Mouse (Mus musculus): ENCODE results near the gene Mrm3. TPM values are rescaled to one million over a fixed set of nuclear protein-coding genes. Genes with fewer than 3 reads are reported as not detected.

Gene Mrm3
- polyA plus RNA-seq, 1 experiment from 2014 or later: 24.7 TPM

DNA sequence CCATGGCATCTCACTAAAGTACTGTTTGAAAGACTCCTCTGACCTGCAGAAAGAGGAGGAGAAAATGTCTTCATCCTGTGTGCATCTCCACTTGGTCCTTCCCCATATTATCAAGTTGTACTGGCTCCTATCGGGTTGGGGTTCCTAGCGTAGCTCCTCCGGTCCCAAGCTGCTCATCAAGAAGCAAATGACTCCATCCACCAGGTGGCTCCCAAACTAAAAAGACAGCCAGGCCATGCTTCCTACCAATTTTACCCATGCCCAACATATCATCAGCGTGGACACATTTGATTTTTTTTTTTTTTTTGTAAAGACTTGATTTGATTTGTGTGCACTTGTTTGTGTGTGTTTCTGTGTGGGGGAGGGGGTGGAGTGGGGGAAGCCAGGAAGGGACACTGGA, 28.9 kb downstream of the Mrm3 start:
- no peak for ATAC-seq (ENCODE audit: insufficient read depth, low FRiP score, low read depth)
- H3K9me3 ChIP-seq: no peaks in the 10 kb centered on the region
- H3K27me3 ChIP-seq (replicated peaks): no peaks in the 10 kb centered on the region
- WGBS: 73% methylated on average over 4 of the region's 4 CpGs
- H3K4me1 ChIP-seq: no peaks in the 10 kb centered on the region
- no peak overlapping the region for H3K4me3 ChIP-seq (replicated peaks)
- H3K27ac ChIP-seq: no peak overlapping the region
- H3K9ac ChIP-seq: no peak overlapping the region
- peaks cover 14% of the 10 kb centered on the region; the same call in 1 of the 2 replicates for H3K36me3 ChIP-seq
- H3K4me2 ChIP-seq: no peak overlapping the region

DNA sequence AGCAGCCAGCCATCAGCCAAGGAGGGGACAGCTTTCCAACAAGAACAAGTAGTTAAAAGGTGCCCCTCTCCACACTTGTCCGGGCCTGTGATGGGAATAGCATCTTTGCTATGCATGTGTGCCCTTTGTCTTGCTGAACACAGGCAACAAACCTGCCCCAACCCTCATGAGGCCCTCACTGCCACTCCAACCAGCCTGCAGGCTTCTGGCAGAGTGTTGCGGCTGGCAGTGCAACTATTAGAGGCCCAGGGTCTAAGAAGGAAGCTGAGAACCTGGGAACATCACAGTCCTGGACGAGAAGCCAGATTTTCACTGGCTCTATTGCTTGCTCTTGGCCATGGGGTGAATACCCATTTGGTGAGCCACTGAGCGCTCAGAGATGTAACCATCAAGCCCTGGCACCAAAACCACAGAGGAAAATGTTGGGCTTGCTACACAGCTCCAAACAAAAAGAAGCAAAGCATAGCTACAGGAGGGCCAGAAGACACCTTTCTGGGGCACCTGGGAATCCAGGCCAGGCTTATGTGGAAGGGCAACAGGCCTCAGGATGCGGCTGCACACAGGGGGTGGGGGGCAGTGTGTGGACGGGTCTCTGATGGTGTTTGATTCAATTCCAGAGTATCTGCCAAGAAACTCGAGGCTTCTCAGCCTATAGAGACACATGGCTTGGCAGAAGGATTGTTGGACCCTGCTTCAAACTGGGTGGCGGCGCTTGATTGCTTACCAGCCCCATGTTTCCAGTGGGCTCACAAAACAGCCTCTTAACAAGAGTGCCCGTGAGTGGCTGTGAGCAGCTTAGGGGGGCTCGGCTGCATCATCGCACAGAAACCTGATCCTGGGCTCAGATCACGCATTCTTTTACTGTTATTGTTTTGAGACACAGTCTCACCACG, 35.7 kb downstream of the Mrm3 start:
- H3K9me3 ChIP-seq: no peaks in the 10 kb centered on the region
- no peaks in the 10 kb centered on the region for H3K27me3 ChIP-seq (replicated peaks)
- H3K4me2 ChIP-seq: no peak overlapping the region
- H3K36me3 ChIP-seq: 0 out of 2 replicates have a peak, but pooled peaks cover 4% of the 10 kb centered on the region
- H3K9ac ChIP-seq: no peak overlapping the region
- peaks cover 3% of the 10 kb centered on the region; the same call in 1 of the 2 replicates for H3K4me1 ChIP-seq
- no peak for ATAC-seq (ENCODE audit: insufficient read depth, low FRiP score, low read depth)
- WGBS: 62% methylated on average over 14 of the region's 14 CpGs
- no peak overlapping the region for H3K4me3 ChIP-seq (replicated peaks)
- 0 out of 2 replicates have a peak overlapping the region, but pooled peaks have one; percentile 37 for H3K27ac ChIP-seq

DNA sequence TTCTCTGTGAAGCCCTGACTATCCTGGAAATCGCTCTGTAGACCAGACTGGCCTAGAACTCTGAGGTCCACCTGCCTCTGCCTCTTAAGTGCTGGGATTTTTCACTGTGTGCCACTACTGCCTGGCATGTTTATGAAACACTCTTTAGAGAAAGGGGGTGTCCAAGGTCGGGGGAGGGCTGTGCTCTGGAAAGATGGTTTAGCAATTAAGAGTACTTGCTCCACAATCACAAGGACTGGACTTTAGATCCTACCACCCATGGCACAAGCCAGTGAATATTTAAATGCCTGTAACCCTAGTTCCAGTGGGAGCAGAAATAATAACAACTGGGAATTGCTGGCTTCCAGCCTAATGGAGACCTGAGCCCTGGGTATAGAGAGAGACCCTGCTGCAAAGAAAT, 36.5 kb downstream of the Mrm3 start:
- Histone ChIP-seq H3K9me3 (no peaks in the 10 kb centered on the region), H3K4me3 (replicated peaks) (no peak overlapping the region), H3K4me1 (peaks cover 3% of the 10 kb centered on the region; the same call in 1 of the 2 replicates), H3K36me3 (0 out of 2 replicates have a peak, but pooled peaks cover 4% of the 10 kb centered on the region), H3K27ac (no peak overlapping the region), H3K9ac (no peak overlapping the region), H3K4me2 (no peak overlapping the region), H3K27me3 (replicated peaks) (no peaks in the 10 kb centered on the region)
- 43% methylated on average over 2 of the region's 2 CpGs for WGBS
- ATAC-seq (ENCODE audit: insufficient read depth, low FRiP score, low read depth): no peak

DNA sequence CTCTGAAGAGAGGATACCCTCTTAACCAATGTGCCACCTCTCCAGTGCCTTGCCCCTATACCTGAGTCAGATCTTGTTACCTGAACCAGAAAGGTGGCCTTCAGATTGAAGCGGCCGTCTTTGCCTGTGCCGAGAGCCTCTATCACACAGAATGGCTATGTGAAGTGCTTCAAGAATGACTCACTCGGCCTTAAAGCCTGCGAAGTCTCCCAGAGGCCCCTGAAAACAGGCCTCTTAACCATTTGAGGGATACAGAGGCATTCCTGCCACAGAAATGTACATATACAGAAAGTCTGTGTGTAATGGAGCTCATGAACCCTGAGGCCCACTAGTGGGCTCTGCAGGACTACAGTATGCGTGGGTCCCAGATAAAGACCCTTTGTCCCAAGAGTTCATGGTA, 40.3 kb downstream of the Mrm3 start:
- H3K9ac ChIP-seq: no peak overlapping the region
- no peaks in the 10 kb centered on the region for H3K27me3 ChIP-seq (replicated peaks)
- no peaks in the 10 kb centered on the region for H3K9me3 ChIP-seq
- no peak overlapping the region for H3K4me3 ChIP-seq (replicated peaks)
- H3K27ac ChIP-seq: no peak overlapping the region
- ATAC-seq (ENCODE audit: insufficient read depth, low FRiP score, low read depth): no peak
- peaks cover 25% of the 10 kb centered on the region for H3K4me1 ChIP-seq
- H3K4me2 ChIP-seq: no peak overlapping the region
- 87% methylated on average over 6 of the region's 6 CpGs for WGBS
- no peaks in the 10 kb centered on the region for H3K36me3 ChIP-seq

DNA sequence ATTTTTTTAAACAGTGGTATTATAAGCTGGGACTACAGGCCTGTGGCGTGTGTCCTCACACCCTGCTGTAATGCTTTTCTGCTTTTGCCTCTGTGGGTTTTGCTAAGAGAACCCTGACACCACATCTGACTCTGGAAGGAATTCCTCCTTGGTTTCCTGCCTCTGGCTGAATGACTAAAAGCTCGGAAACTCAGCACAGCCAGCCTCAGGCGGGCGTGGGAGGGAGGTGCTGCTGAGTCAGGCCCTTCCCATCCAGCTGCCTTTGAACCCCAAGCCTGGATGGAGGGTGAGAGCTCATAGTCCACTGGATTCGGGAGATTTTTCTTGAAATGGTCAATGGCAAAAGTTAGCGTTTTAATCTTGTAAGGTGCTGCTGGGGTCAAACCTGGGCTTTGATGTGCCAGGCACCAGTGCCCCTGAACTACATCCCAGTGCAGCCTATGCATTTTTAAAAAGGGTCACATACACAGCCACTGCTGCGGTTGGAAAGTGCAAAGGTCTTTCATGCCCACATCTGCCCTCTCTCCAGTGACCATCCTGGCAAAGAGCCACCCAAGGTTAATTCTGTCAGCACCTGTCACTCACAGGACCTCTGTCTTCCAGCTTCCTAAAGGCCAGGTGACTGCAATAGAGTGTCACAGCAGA, 42.0 kb downstream of the Mrm3 start:
- Histone ChIP-seq H3K4me2 (no peak overlapping the region), H3K27ac (no peak overlapping the region), H3K9ac (no peak overlapping the region), H3K4me1 (peaks cover 24% of the 10 kb centered on the region), H3K36me3 (no peaks in the 10 kb centered on the region), H3K9me3 (no peaks in the 10 kb centered on the region), H3K4me3 (replicated peaks) (no peak overlapping the region), H3K27me3 (replicated peaks) (no peaks in the 10 kb centered on the region)
- 48% methylated on average over 7 of the region's 7 CpGs for WGBS
- ATAC-seq (ENCODE audit: insufficient read depth, low FRiP score, low read depth): 0 out of 2 replicates have a peak, but pooled peaks have one; percentile 21

DNA sequence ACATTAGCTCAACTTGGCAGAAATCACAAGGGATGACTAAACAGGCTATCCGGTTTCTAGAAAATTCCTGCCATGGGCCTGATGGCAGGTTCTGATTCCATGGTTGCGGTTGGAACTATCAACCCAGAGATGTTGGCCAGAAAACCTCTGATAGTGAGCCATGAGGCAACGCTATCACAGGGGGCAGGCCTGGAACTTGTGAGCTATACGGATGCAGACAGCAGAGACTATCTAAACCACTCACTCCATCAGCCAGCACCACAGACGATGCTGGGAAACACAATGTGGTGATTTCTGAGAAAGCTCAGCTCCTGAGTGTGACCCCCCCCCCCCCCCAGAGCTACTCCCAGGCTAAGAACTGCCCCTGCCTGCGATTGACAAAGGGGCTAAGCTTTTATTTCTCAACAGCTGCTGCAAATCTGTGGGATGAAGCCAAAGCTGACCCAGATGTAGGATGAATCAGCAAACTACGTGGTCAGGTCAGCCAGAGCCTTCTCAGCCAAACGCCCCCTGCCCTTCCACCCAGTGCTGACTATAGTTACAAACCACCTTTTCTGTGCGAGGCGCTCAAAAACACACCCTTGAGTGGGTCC, 43.1 kb downstream of the Mrm3 start:
- WGBS: 51% methylated on average over 10 of the region's 10 CpGs
- Histone ChIP-seq H3K36me3 (no peaks in the 10 kb centered on the region), H3K9ac (no peak overlapping the region), H3K27ac (no peak overlapping the region), H3K9me3 (no peaks in the 10 kb centered on the region), H3K4me1 (peaks cover 26% of the 10 kb centered on the region), H3K4me3 (replicated peaks) (no peak overlapping the region), H3K4me2 (no peak overlapping the region), H3K27me3 (replicated peaks) (no peaks in the 10 kb centered on the region)
- ATAC-seq (ENCODE audit: insufficient read depth, low FRiP score, low read depth): no peak

DNA sequence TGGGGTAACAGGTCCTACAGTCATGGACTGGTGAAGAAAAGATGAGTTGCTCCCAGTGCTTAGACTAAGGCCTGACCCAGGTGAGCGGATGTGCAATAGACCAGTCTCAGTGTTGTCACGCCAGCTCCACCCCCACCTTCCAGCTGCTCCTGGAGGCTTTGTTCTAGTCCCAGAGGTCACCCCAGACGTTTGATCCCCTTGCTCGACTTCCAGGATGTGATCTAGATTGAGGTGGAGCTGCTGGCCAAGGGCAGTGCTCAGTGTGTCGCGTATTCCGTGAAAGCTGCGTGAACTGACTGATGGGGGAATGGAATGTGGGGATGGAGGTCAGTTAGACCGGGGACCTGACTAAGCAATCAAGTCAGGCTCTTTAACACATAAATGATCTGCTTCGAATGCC, 43.8 kb downstream of the Mrm3 start:
- 51% methylated on average over 10 of the region's 10 CpGs for WGBS

DNA sequence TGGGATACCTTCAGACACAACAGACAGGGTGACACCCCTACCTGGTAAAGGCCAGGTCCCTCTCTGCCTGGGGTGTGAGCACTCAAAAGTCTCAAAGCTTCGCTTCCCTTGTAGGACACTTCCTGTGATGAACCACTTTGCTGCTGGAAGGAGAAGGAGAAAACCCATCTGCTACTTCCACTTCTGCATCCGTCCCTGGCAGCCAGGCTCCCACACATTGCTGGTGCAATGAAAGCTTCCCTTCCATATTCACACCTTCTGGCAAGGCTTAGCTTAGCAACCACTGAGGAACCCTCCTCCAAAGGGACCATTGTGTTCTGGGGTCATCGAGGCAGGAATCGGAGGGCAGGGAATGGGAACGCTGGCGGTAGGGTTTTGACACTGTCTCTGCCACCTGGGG, 45.1 kb downstream of the Mrm3 start:
- Histone ChIP-seq H3K4me3 (replicated peaks) (no peak overlapping the region), H3K4me1 (peaks cover 44% of the 10 kb centered on the region), H3K9ac (no peak overlapping the region), H3K27ac (no peak overlapping the region), H3K9me3 (no peaks in the 10 kb centered on the region), H3K4me2 (no peak overlapping the region), H3K27me3 (replicated peaks) (no peaks in the 10 kb centered on the region), H3K36me3 (no peaks in the 10 kb centered on the region)
- 84% methylated on average over 6 of the region's 6 CpGs for WGBS
- no peak for ATAC-seq (ENCODE audit: insufficient read depth, low FRiP score, low read depth)

More for the DNA sequence above, 43.8 kb downstream of the Mrm3 start:
- Histone ChIP-seq H3K4me2 (no peak overlapping the region), H3K4me1 (peaks cover 31% of the 10 kb centered on the region), H3K9me3 (no peaks in the 10 kb centered on the region), H3K9ac (no peak overlapping the region), H3K27me3 (replicated peaks) (no peaks in the 10 kb centered on the region), H3K27ac (no peak overlapping the region), H3K36me3 (no peaks in the 10 kb centered on the region), H3K4me3 (replicated peaks) (no peak overlapping the region)
- ATAC-seq (ENCODE audit: insufficient read depth, low FRiP score, low read depth): 0 out of 2 replicates have a peak, but pooled peaks have one; percentile 29

DNA sequence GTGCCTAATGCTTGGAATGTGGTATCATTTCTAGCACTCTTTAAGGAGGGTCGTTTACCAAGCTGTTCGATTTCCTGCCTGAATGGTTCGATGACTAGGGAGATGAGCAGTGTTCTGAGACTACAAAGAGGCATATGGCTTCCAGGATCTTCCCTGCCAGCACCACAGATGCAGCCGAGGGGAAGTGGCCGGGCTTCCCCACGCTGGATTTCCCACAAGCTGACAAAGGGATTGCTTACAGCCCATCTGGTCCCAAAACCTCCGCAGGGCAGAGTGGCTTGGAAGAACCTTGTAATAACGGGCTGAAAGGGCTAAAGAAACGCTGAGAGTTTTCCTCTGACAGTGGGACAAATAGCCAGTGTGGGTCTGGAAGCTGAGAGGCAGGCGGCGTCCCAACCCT, 46.9 kb downstream of the Mrm3 start:
- ATAC-seq (ENCODE audit: insufficient read depth, low FRiP score, low read depth): no peak
- no peak overlapping the region for H3K4me2 ChIP-seq
- WGBS: 42% methylated on average over 11 of the region's 11 CpGs
- H3K9ac ChIP-seq: no peak overlapping the region
- H3K9me3 ChIP-seq: no peaks in the 10 kb centered on the region
- H3K27me3 ChIP-seq (replicated peaks): no peaks in the 10 kb centered on the region
- H3K36me3 ChIP-seq: no peaks in the 10 kb centered on the region
- H3K27ac ChIP-seq: peak overlapping the region; percentile 42
- H3K4me1 ChIP-seq: peaks cover 51% of the 10 kb centered on the region
- no peak overlapping the region for H3K4me3 ChIP-seq (replicated peaks)

DNA sequence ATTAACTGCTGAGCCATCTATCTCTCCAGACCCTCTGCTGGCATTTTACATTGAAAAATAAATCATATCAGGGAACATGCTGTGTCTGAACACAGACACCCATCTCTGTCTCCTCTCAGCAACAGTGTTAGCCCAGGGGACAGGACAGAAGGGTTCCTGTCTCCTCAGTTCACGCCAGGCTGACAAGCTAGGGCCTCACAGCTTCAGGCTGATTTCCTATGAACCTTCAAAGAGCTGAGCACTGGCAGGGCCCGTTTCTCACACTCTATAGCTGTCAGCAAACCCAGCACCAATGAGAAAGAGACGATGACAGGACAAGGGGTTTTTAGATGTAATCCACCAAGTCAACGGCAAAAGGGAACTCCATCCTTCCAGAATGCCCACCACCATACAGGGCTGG, 48.4 kb downstream of the Mrm3 start:
- ATAC-seq (ENCODE audit: insufficient read depth, low FRiP score, low read depth): no peak
- peaks cover 42% of the 10 kb centered on the region for H3K4me1 ChIP-seq
- H3K9ac ChIP-seq: no peak overlapping the region

DNA sequence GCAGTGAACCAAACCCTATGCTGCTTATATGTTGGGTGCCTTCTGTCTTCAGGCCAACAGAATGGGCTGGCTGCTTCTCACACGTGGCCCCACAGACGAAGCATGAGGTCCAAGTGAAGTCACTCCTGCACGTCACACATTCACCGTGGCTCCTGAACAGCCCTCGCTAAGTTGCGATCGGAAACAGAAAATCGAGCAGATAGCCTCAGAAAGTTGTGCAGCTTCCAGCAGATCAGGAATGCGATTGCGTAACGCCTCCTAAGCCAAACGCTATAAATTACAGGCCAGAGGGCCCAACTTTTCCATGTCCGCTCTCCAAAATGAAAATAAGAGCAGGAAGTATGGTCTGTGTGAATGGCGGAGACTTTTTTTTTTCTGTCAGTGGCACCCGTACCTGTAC, 48.9 kb downstream of the Mrm3 start:
- Histone ChIP-seq H3K9ac (no peak overlapping the region), H3K4me1 (peaks cover 38% of the 10 kb centered on the region), H3K27ac (peak overlapping the region; percentile 46), H3K36me3 (no peaks in the 10 kb centered on the region), H3K27me3 (replicated peaks) (no peaks in the 10 kb centered on the region), H3K9me3 (no peaks in the 10 kb centered on the region), H3K4me3 (replicated peaks) (no peak overlapping the region), H3K4me2 (no peak overlapping the region)
- ATAC-seq (ENCODE audit: insufficient read depth, low FRiP score, low read depth): no peak
- 49% methylated on average over 15 of the region's 15 CpGs for WGBS

More for the DNA sequence above, 48.4 kb downstream of the Mrm3 start:
- Histone ChIP-seq H3K4me3 (replicated peaks) (no peak overlapping the region), H3K27me3 (replicated peaks) (no peaks in the 10 kb centered on the region), H3K27ac (peak overlapping the region; percentile 46; the same call in 1 of the 2 replicates), H3K4me2 (no peak overlapping the region), H3K9me3 (no peaks in the 10 kb centered on the region), H3K36me3 (no peaks in the 10 kb centered on the region)
- WGBS: 72% methylated on average over 4 of the region's 4 CpGs

DNA sequence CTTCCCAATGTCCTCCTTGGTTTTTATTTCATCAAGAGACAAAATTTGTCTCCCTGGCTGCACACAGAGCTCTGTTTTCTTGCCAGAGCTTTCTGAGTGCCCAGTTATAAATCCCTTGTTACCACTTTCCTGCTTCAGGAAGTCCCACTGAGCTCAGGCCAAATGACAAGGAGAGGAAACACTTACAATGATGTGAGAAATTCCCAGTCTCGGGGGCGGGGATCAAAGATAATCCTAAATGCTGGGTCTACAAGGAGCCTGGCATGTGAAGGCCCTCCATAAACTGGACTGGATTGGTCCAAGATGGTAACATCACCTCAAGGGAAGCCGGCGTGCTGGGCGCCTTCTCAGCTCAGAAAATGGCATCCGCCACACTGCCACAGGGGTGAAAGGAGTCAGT, 49.3 kb downstream of the Mrm3 start:
- no peak for ATAC-seq (ENCODE audit: insufficient read depth, low FRiP score, low read depth)
- Histone ChIP-seq H3K4me1 (peaks cover 36% of the 10 kb centered on the region), H3K4me3 (replicated peaks) (no peak overlapping the region), H3K9ac (no peak overlapping the region), H3K36me3 (no peaks in the 10 kb centered on the region), H3K9me3 (no peaks in the 10 kb centered on the region), H3K27me3 (replicated peaks) (no peaks in the 10 kb centered on the region), H3K27ac (peak overlapping the region; percentile 46), H3K4me2 (no peak overlapping the region)
- 84% methylated on average over 6 of the region's 6 CpGs for WGBS

Data from stomach, embryonic 15.5 days (tissue).